Mouse (Mus musculus) cortical plate, adult 2 months (tissue): ENCODE results near the gene Acadvl.

Source experiments
- CTCF ChIP-seq: fragments of 200-500 bp; IDR thresholded peaks from 2 replicates; pipeline ENCODE4 v1.5.1; 2011; ENCODE audit warnings: mild to moderate bottlenecking, control low read depth, low read length; ENCODE audit not compliant: insufficient read depth; ENCODE audit errors: extremely low read depth
- POLR2A ChIP-seq: fragments of 200-500 bp; IDR thresholded peaks from 2 replicates; pipeline ENCODE4 v1.6.1; 2011; ENCODE audit warnings: mild to moderate bottlenecking, low read length, control low read depth; ENCODE audit not compliant: insufficient read depth; ENCODE audit errors: extremely low read depth

GRCm38 (mm10) chr11:69970222-69970621 is 45.0 kb downstream of the Acadvl start:
- no peak for TF ChIP-seq CTCF
- no peak for TF ChIP-seq POLR2A
